Mouse (Mus musculus) common myeloid progenitor, adult 5-6 weeks (primary cell): ENCODE results near the gene Nop16. TPM values are rescaled to one million over a fixed set of nuclear protein-coding genes. Genes with fewer than 3 reads are reported as not detected.

Experiments used
- ATAC-seq: replicated peaks from 2 replicates; pipeline ENCODE4 v1.8.0; 2016; ENCODE audit warnings: low read depth, mild to moderate bottlenecking, moderate TSS enrichment, inconsistent platforms; ENCODE audit not compliant: poor library complexity, severe bottlenecking
- total RNA-seq: library from RNA; stranded (forward); fragments of 200-1000, 187-1606 nt; gene quantifications from 2 replicates; pipeline ENCODE4 v1.2.3, GENCODE M21; 2017

Nop16 gene
- total RNA-seq, 1 experiment from 2014 or later = 70.5 TPM

DNA sequence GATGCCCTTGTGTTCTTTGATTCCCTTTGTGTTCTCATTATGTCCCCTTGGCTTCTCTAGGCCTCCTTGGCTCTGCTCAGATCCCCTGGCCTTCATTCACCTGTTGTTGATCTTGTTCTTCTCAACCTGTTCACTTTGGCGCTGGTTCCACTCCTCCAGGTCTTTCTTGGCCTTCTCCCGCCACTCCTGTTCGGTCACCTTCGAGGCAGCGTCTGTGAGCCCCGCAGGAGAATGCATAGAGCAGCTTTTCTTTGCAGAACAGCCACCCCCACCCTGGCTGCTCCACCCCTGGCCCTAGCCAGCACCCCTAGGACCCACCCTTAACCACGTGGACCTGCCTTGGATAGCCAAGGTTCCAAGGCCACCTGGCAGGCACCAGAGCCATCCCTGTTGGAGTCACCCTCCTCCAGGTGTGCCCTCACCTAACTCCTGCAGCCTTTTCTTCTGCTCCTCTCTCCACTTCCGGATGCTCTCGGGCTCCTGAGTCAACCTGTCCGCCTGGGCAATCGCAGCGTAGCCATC, 8.8 kb upstream of the Nop16 start:
- ATAC-seq = no peak

DNA sequence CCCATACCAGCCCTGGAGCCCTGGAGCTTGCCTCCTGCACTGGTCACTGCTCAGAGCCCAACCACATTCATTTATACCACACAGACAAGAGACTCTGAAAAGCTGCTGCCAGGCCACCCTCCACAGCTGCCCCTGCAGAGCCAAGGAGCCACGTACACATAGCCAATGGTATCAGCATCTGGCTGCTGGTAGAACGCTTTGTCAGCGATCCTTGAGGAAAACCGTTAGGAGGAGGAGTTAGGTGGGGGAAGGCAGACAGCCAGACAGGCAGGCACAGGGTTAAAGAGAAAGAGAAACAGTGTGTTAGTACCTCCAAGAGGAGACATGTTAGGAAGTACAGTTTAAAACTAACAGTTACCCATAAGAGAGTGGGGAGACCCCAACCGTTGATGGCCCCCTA, 7.0 kb upstream of the Nop16 start:
- ATAC-seq = no peak

DNA sequence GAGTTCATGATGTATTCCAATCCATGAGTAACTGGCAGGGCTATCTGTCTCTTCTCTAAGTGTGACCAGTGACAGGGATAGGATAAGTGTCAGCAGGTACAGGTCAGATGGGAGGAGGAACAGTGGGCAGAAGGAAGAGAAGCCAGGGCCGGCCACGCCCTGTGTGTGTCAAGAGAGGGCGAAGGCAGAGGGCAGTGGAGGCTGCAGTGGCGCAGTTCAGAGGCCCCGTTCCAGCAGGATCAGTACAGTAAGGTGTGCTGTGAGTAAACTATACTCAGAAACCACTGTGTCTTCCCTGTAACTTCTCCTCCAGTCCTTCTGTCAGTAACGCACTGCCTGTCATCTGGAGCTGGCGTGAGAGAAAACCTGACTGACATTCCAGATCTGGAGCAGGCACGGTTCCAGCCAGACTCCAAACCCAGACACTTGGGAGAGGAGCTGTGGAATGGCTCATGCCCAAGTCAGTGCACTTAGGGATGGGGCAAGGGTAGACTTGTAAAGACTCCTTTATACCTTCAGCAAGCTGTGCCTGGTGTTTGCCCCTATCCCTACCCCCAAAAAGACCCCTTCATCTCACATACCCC, 6.3 kb upstream of the Nop16 start:
- no peak for ATAC-seq

DNA sequence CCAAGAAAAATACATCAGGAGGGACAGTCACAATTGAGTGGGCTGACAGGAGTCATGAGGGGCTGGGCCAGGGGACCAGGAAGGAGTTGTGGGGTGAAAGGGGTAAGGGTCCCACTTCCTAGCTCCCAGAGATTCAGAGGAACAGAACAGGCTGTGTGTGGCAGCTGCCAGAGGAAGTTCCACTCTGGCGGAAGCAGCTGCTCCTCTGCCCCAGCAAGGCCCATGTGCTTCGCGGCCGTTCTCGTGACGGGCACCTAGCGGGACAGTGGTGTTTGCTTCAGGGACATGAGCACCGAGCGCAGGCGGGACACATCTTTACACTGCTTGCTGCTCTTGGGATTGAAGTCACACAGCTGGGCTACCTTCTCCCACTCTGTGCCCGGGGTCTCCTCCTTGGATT, 3.7 kb upstream of the Nop16 start:
- ATAC-seq = no peak

DNA sequence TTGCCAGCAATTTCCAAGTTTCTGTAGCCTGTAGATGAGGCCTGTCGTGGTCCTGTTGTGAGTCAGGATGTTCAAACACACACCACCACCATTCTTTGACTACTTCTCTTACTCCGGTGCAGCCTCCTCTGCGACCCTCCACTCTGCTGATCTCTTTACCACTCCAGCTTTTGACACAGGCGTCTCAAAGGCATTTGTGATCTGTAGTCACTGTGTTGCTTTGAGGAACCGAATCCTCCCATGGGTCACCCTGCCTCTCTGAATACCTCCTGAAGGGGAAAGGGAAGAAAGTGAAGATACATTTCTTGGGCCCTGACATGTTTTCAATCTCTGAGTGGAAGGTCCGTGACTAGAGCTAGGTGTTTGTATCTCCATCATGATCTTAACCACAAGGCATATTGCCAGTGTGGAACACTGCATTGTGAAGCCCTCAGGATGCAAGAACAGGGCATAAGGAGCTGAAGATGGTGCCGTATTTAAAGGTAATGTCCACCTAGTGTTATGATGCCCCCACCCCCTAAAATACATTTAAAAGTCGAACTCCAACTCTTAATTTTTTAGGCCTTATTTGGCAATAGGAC, 2.0 kb upstream of the Nop16 start:
- no peak for ATAC-seq

DNA sequence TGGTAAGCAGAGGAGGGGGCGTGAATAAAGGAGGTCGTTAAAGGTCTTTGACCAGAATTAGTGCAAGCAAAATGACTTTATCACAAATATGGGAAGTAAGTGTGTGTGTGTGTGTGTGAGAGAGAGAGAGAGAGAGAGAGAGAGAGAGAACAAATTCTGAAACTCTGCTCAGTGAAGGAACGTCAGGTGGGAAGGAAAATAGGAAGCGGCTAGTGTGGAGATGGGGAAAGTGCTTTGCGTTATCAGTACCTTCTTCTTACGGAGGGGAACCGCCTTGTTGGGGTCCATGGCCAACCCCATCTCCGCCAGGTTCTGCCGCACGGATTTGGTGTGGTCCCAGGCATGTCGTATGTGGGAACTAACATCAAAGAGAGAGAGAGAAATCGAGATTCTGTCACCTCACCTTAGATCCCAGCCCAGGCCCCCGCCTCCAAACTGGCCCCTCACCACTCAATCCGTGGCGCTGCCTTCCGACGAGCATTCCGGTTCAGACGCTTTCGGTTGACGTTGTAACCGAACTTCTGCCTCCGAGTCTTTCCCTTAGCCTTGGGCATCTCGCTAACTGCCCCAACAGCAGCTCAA, 385 bp downstream of the Nop16 start:
- peak; percentile 23; the same call in 1 of the 2 replicates for ATAC-seq

DNA sequence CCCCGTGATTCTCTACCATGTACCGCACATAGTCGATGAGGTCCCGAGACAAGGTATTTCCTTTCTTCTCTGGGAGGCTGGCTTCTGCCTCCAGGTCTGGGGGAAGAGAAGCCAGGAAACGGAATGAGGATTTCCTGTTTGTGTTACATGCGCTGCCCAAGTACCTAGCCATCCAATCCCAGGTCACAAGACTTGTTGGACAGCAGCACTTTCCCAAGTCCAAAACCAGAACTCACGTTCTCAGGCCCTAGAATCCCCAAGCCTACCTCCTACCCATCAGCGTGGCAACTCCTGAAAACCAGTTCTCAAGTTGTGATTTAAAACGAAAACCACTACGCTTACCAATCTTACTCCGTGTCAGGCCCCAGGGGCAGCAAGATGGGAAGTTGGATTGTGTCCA, 4.1 kb downstream of the Nop16 start:
- ATAC-seq = no peak

DNA sequence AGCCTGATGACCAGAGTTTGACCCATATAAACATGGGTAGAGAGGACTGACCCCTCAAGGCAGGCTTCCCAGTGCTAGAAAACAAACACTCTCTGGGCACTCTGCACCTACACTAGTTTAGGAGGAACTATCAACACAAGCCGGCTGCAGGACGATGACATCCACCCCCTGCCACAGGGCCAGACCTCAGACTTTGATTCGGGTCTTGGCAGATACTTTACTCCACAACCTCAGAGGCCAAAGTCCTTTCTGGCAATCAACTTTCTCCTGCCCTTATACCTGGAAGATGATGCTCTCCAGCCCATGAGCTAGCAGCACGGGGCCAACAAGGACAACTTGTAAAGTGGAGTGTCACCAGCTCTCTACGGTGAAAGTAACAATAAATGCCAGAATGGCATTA, 7.0 kb downstream of the Nop16 start:
- ATAC-seq = no peak

DNA sequence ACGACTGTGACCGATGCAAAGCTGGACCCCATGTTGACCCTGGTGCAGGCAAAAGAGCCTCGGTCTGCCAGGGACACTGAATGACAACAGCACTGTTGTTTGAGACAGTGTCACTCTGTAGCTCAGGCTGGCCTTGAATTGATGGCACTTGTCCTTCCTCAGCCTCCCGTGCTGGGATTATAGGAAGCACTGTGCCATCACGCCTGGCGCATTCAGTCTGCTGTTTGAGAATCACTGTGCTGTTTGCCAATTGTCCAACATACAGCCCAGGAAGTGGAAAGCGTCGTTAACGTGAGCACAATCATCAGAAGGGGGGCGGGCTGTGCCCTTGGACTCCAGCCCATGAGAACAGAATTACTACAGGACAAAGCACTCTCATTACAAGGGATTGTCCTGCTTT, 7.8 kb downstream of the Nop16 start:
- ATAC-seq = no peak

DNA sequence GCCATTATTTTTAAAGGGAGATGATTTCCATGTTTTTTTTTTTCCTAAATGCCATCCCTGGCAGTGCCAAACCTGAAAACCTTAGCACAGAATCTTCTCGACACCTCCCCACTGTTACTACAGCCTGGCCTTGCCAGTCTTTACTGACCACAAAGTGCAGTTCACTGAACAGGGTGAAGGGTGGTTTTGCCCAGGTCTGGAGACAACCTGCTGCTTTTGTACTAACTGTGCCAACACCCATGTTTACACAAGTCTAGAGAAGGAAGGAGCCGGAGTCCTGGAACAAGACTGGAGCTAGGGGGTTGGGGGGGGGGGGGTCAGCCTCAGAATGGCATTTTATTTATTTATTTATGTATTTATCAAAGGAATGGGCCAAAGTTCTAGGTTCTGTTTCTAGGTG, 8.5 kb downstream of the Nop16 start:
- no peak for ATAC-seq

DNA sequence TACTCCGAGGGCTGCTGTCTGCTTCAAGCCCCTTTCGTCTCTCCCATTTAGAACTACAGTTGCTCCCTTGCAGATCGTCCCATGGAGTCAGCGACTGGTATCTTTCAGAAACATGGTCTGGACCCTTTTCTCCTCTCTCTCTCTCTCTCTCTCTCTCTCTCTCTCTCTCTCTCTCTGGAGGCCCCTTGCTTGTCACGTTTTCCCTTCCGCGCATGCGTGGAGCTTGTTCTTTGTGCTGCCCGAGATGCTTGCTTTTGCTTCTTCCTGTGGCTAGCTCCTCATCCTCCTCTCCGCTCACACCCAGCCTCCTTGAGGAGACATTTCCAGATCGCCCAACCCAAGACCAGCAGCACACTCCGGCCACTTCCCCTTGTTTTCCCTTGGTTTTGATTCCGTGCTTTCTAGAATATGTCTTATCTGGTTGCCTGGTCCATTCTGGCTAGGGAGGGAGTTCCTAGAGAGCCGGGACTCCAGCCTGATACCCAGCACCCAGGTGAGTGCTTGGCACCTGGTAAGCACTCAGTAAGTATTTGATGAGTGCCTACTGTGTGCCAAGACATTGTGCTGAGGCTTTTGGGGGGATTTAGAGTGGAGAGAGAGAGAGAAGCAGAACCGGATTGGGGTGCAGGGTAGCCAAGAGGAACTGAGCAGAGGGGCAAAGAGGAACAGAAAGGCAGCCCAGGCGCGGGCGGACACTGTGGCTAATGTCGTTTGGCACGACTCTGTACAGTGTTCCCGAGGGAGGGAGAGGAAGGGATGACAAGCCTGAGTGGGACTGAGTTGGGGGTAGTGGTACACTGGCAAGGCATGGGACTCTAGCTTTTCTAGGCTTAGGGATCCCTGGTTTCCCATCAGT, 12.0 kb downstream of the Nop16 start:
- peak; percentile 71 for ATAC-seq

DNA sequence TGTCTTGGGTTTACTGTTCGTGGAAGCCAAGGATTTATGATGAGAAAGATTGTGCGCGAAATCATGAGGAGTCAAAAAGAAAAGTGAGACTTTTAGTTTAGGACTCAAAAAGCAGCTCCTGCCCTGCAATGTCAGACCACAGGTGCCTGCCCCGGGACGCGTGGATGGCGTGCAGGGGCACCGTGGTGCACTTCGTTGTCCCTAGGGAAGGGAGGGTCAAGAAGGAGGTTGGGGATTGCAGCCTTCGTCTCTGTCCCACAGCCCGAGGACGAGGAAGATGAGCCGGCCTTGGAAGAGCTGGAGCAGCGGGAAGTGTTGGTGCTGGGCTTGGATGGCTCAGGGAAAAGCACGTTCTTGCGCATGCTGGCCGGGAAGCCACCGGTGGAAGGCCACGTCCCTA, 14.4 kb downstream of the Nop16 start:
- no peak for ATAC-seq

DNA sequence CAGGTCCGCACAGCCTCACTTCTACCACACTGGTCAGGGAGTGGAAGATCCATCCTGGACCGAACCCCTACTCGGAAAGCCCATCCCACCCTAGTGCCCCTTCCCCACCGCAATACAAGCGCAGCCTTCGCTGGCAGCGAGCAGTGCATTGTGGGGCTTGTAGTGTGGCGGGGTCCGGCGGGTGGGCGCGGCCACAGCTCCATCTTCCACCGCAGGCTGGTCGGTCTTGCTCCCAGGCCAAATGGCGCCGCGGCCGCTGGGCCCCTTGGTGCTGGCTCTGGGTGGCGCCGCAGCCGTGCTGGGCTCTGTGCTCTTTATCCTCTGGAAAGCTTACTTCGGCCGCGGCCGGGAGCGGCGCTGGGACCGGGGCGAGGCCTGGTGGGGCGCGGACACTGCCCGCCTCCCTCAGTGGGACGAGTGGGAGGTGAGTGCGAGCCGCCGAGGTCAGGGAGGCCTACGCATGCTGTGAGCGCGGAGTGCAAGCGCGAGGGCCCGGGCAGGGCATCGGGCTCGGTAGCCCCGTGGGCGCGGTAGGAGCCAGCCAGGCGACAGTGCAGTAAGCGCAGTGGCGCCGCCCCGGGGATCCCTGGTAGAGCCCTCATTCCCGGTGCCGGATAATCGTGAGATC, 14.9 kb downstream of the Nop16 start, which contains the start of gene Arl10:
TSS of gene Arl10 (plus strand) at position 162 of the 628 bp plus-strand sequence.
- peak; percentile 63 for ATAC-seq

DNA sequence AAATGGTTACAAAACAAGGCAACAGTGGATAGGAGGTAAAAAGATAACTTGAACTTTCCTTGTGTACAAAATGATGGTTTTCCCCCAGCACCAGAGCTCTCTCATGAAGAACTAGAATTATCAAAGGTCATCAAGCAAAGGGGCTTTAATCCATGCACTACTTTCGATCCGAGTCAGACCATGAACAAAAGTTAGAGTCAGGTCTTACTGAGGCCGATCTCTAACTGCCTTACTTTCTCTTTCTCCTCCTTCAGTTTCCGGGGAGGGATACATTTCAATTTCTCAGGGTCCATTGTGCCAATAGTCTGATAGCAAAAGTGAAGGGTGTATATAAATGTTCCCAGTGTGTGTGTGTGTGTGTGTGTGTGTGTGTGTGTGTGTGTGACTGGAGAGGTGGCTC, 17.3 kb downstream of the Nop16 start:
- ATAC-seq = no peak

DNA sequence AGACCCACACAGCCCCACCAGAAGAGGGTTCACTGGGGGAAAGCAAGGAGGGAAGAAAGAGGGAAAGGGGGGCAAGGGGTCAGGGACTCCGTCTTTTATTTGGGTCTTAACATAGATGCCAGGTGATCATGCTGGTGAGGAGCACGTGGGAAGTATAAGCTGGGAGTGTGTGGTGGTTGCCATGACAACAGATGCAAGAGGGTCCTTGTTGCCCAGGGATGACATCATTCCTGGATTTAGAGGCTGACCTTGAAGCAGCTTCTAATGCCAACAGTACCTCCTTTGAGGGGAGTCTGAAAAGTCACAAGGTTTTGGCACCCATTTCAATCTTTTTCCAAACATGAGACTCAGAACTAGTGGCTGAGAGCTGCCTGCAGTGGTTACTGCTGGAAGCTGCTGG, 18.3 kb downstream of the Nop16 start:
- ATAC-seq = no peak

DNA sequence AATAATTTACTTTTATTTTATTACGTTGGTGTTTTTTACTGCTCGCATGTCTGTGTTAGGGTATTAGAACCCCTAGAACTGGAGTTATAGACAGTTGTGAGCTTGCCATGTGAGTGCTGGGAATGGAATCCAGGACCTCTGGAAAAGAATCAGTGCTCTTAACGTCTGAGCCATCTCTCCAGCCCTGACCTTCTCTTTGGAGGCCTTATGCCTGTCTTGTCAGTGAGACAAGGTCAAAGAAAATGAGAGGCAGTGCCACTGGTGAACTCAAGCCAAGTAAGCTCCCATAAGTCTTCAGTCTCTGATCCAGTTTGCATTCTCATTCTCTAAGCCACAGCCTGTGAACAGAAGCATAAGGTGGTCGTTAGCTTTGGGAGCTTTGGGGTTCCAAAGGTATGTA, 19.2 kb downstream of the Nop16 start:
- no peak for ATAC-seq

DNA sequence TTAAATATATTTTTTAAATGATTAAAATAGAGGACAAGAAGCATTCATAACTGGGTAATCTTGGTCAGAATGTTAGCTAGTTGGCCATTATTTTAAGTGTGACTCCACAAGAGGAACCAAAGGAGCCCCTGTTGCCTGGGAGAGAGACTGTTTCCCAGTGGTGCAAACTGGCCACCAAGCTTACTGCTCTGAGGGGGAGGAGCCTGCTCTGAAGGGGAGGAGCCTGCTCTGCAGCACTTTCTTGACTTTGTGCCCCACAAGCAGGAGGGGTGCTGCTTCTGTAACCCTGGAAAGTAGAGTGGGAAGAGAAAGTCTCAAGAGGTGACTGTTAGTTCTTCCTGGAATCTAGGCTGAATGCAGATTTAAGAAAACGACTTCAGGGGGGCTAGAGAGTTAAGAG, 20.6 kb downstream of the Nop16 start:
- no peak for ATAC-seq

DNA sequence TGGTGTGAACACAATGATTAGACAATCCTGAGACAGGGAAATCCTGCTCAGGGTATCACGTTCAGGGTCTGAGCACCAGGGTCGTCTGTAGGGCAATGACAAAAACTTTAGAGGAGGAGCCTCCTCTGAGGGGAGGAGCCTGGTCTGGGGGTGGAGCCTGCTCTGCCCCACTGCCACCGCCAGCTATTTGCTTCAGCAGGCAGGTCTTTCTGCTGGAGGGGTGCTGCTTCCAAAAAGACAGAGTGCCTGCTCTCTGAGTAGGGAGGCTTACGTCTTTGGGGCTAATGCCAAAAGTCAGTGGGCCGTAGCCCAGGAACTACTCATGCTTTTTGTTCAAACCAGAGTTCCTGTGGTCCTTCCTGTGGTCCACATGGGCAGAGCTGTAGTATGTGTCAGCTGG, 21.5 kb downstream of the Nop16 start:
- ATAC-seq = no peak

DNA sequence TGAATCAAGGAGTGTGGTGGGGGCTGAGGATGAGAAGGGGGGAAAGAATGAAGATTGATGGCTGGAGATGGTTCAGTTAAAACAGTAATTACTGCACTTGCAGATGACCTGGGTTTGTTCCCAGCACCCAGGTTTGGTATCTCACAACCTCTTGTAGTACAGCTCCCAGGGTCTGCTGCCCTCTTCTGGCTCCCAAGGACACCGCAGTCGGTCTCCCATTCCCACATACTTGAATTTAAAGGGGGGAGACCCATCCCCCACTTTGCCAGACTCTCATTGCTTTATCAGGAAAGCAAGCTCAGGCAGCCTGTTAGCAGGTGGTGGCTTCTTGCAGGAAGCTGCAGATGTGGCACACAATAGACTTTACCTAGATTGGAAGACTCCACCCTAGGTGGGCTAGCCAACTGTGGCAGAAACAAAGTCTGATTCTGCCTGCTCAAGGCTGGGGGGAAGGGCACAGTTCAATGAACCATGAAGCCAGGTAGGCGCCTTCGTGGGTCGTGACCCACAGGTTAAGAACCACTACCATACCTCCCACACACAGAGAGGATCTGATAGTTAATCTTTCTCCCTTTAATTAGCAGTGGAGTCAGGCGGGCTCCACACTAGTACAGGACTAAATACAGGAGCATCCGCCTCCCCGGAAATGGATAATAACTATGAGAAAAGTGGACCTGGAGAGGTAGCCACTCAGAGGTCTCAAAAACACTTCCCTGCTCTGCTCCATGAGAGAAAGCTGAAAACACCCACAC, 24.1 kb downstream of the Nop16 start:
- ATAC-seq = peak; percentile 58

DNA sequence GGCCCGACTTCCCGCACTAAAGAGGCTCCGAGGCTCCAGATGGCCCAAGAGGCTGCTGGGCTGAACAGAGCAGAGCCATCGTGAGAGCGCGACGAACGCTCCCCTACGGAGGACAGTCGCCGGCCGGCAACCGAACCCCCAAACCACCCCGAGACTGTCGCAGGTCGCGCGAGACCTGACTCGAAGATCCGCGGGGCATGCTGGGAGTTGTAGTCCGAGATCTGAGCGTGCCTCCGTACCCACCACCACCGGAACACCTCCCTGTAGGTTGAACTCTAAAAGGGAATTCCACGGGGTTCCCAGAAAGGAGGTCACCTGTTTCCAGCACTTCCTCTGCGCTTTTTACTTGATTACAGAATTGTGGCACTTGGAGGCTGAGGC, 24.7 kb downstream of the Nop16 start, which contains the start of gene 4833439L19Rik:
TSS of gene 4833439L19Rik (minus strand) at position 235 of the 381 bp plus-strand sequence.
- ATAC-seq = peak; percentile 97
